Mouse (Mus musculus) gastrocnemius, adult 18-20 months (tissue): ENCODE results near the gene Usp47. TPM values are rescaled to one million over a fixed set of nuclear protein-coding genes. Genes with fewer than 3 reads are reported as not detected.

Source experiments
- DNase-seq: peaks from one replicate; pipeline ENCODE4 v3.0.0; 2021; ENCODE audit warnings: low spot score
- long read RNA-seq, 2 experiments: library from polyadenylated mRNA; stranded (forward); transcript quantifications; one replicate each; pipeline ENCODE4 v2.0.0; 2021
- total RNA-seq, 2 experiments: library from RNA; stranded (reverse); gene quantifications; 2 replicates each; pipeline ENCODE4 v1.2.3; 2021

Gene Usp47
- 100 to 1,000 TPM; 225 to 256 TPM for total RNA-seq
- long read RNA-seq, experiment 1, full-length matches to known transcripts, result 268 of 749 reads
- long read RNA-seq, experiment 1, partial matches to known transcripts, result 49 of 749 reads
- long read RNA-seq, experiment 1, other reads (novel, unspliced or antisense), result 432 of 749 reads
- long read RNA-seq, experiment 2, full-length matches to known transcripts, result 203 of 496 reads
- long read RNA-seq, experiment 2, partial matches to known transcripts, result 38 of 496 reads
- long read RNA-seq, experiment 2, other reads (novel, unspliced or antisense), result 255 of 496 reads

GRCm38 (mm10) chr7:112023150-112023600, at the start of gene Usp47:
TSS of gene Usp47 (plus strand) at chr7:112023504.
- DNase-seq, result peak; percentile 84

GRCm38 (mm10) chr7:111976401-111976800, 46.9 kb upstream of the Usp47 start:
- no peak for DNase-seq

DNA sequence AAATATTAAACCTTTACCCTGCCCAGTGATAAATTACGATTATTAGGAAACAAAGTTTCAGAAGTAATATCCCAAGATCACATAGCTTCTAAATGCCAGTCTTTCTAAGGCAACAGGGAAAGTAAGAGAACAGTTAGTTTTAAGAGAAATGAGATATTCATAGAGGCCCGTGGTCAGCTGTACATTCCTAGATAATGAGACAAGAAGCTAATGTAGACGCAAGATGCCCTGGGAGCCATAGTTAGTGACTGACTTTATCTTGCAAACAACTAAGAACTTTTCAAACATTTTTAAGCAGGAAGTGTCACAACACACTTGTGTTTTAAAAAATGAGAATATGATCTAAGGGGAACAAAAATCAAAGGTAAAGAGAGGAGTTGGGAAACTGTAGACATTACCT, 45.4 kb upstream of the Usp47 start:
- no peak for DNase-seq

DNA sequence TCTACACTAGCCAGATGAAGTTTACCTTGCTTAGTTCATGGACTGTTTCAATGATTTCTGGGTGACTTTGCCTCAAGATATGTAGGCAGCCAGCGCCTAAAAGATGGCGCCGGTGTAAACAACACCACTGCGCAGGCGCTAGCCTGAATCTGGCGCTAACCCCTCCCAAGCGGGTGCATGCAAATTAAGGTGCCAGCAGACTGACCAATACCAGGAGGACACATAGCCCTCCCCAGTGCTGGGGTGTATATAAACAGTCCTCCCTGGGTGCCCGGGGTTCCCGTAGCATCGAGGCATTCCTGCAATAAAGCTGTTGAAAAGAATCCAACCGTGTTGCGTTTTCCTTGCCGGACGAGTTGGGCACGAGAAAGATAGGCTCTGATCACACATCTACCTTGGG, 41.0 kb upstream of the Usp47 start:
- no peak for DNase-seq

GRCm38 (mm10) chr7:111984530-111984929, 38.8 kb upstream of the Usp47 start:
- DNase-seq, result no peak

GRCm38 (mm10) chr7:111985266-111985665, 38.0 kb upstream of the Usp47 start:
- DNase-seq, result no peak

DNA sequence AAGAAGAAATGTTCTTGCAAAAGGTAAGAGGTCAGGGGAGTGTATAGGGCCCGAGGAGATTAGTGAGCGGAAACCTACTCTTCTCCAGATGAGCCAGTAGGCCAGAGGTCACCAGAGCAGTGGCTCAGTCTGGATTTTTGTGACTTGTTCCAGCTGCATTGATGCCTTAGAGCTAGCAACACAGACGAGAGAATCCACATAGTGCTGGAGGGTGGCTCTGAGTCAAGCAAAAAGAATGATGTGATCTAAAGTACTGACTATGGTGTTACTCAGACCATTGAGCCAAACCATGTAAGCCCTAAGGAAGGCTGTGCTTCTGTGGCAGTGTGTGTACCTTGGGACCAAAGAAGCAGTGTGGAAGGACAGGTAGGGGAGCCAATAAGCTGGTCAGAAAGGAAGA, 36.4 kb upstream of the Usp47 start:
- DNase-seq, result no peak

- no peak for DNase-seq
Measured at GRCm38 (mm10) chr7:111997441-111997840, 25.9 kb upstream of the Usp47 start.

DNA sequence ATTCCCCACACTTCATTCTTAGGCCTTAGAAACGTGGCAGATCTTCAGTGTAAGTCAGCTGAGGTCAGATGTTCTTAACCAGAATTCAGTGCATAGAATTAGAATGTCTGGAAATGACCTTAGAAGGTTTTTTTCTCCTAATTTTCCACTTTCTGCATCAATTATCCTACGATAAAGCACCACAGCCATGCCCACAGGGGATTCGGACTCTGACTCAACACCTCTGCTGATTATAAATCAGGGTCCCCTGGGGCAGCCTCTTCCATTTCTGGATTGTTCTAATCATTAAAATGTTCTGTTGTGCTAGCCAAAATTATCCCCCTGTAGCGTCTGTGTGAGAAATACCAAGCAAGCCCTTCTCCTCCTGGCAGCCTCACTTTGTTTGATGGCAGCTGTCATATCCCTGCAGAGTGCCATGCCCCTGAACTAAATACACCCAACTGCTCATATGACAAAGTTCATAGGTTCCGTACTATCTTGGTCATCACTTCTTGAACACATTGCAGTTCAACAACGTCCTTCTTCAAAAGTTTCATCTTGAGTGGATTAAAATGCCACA, 24.8 kb upstream of the Usp47 start:
- peak; percentile 29 for DNase-seq

GRCm38 (mm10) chr7:111999376-111999775, 23.9 kb upstream of the Usp47 start:
- no peak for DNase-seq

DNA sequence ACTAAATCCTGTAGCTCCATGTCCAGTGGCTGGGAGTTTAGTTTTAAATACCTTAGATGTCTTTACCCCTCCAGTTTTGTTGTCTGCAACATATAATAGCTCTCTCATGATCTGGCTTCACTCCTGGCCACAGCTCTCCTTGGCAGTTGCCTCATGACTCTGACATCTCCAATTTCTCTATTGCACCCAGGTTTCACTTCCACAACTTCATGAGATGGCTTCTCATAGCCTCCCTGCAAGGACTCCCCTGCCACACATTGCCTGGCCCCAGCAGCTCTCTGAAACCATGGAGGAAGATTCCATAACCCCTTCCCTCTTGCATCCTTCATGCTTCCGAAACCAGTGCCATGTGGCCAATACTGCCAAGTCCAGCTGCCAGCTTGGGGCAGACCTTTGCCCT, 23.1 kb upstream of the Usp47 start:
- DNase-seq, result no peak

DNA sequence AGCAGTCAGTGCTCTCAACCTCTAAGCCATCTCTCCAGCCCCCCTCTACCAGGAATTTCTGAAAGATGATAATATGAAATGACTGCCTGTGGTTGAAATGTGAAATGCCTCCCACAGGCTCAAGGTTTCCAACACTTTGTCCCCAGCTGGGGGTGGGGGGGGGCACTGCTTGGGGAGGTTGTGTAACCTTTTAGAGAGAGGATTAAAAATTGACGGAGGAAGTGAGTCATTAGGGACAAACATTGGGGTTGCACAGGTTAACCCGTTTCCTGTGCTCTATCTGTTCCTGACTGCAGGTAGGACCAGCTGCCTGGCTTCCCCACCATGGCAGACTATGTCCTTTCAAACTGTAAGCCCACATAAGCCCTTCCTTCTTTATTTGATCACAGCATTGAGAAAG, 12.8 kb upstream of the Usp47 start:
- no peak for DNase-seq

- no peak for DNase-seq
Measured at GRCm38 (mm10) chr7:112010976-112011375, 12.3 kb upstream of the Usp47 start.

DNA sequence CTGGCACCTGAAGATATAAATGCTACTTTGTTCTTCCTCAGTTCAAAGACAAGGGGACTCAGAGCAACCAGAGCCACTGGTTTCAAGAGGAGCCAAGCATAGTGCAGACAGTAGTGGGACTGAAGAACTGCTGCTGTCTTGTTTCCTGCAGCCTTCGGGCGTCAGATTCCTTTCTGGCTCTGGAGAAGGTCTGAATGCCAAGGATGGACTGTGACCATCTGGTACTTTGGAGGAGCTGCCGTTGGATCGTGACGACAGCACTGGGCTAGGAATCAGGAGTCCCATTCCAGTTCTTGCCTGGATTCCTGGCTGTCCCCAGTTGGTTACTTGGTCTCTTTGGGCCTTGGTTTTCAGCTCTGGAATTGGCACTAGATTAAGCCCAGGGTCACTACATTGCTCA, 11.2 kb upstream of the Usp47 start:
- peak; percentile 93 for DNase-seq

GRCm38 (mm10) chr7:112012621-112013177, 10.6 kb upstream of the Usp47 start:
- DNase-seq, result peak; percentile 28

DNA sequence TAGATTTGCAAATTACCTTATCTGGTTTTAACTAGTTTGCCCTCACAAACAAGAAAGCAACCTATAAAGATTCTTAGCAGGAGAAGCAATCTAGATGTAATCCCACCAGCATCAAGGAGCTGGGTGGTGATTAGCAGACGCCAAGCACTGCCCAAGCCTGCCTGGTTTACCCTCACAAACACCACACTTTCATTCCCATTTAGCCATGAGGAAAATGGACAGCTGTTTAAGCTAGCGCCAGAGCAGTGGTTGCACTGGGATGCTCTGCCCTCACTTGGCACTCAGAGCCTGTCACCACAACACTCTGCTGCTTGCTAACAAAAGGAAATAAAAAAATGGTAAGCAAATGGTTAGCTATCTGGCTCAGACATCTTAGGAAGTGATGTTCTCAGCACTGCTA, 9.2 kb upstream of the Usp47 start:
- no peak for DNase-seq

DNA sequence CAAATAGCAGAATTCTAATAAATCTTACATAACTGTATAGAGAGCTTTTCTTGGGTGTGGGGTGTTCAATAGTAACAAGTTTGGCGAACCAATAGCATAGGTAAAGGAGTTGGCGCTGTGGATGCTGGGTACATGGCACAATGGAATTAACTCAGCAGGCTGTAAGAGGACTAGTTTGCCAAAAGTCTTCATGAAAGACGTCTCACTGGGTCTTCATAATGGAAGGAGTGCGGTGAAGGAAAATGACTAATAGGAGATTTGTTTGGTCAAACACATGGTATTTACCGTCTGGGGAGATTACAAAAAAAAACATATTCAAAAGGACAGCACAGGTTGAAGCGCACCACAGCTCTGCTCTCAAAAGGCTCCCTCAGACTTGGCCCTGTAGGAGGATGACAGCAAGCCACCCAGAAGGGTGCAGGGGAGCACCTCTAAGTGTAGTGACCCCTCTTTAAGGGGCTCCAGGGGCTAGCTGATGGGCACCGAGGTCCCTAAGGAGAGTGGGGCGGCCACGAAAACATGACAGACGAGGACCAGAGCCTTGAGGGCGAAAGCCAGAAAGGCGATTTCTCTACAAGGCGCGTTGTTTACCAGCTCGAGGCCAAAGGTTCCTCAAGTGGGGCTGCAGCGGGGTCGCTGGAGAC, 676 bp upstream of the Usp47 start:
- no peak for DNase-seq

DNA sequence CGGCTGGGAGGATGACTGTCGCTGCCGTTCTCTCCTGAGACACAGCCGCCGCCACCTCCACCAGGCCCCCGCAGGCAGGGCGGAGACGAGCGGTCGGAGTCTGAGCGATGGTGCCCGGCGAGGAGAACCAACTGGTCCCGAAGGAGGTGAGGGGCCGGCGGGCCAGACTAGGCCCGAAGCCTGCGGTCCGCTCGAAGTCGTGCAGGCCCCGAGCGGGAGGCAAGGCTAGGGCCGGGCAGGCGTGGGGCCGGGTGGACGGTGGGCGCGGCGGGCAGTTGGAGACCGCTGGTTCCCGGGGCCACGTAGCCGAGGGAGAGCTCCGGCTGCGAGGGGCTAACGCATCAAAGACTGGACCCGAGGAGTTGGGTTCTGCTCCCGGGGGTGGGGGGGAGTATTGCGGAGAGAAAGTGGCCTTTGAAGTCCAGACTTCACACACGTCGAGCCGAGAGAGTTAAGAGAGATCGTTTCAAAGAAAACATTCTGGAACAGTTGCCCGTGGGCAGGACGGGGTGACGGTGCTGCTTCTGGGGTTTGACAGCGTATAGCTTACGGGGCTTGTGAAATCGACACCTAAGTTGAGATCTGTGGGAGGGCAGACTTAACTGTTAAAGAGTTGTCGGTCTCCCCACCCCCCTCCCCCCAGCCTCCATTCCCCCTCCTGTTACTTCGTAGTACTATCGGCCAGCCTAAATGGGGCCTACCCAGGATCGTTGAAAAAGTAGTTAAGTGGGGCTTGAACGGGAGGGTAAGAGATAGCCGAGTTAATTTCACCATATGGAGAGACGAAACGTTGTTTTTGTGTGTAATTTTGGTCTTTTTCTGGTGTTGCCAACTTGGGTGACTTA, 519 bp downstream of the Usp47 start:
- peak; percentile 39 for DNase-seq

- DNase-seq, result no peak
Measured at GRCm38 (mm10) chr7:112024446-112024730, 1.1 kb downstream of the Usp47 start.

- DNase-seq, result no peak
Measured at GRCm38 (mm10) chr7:112024856-112025255, 1.6 kb downstream of the Usp47 start.

DNA sequence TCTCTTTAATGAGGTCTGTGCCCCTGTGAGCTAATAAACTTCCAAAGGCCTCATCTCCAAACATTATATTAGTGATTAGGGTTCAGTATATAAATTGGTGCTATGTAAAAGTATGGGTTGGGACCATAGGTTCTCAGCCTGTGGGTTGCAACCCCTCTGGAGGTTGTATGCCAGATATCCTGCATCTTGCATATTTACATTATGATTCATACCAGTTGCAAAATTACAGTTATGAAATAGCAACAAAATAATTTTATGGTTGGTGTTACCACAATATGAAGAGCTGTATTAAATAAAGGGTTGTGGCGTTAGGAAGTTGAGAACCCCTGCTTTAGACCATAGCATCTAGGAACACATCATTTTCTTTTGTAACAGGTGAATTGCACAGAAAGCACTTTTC, 7.3 kb downstream of the Usp47 start:
- DNase-seq, result no peak

DNA sequence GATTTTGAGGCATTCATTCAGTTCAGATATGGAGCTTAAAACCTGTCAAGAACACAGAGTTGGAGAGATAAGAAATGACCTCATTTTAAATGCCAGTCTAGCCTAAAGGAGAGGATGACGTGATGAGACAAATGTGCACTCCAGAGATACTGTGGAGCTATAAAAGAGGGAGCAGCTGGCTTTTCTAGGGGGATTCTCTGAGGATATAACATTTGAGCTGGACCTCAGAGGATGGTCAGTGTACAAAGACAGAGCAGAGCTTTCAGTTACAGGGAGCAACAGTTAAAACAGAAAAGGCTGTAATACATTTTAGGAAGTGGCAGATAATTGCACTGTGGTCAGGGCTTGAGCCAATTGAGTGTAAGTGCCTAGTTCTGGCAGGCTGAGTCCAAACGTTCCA, 12.5 kb downstream of the Usp47 start:
- peak; percentile 23 for DNase-seq
